Mouse (Mus musculus) urinary bladder, postnatal 4 days (tissue): ENCODE results near the gene Hes1.

ENCODE experiments used
- DNase-seq, 2 experiments: peaks; one replicate each; pipeline ENCODE4 v3.0.0; 2021 to 2022; ENCODE audit warnings: low spot score in 2 of 2

Gene Hes1

GRCm38 (mm10) chr16:30113800-30114199 lies 49.6 kb downstream of the Hes1 start:
- DNase-seq: no peak

GRCm38 (mm10) chr16:30114451-30114850 lies 50.3 kb downstream of the Hes1 start:
- no peak for DNase-seq
